Mouse (Mus musculus): Measurements from ENCODE around the gene Taar2.

DNA sequence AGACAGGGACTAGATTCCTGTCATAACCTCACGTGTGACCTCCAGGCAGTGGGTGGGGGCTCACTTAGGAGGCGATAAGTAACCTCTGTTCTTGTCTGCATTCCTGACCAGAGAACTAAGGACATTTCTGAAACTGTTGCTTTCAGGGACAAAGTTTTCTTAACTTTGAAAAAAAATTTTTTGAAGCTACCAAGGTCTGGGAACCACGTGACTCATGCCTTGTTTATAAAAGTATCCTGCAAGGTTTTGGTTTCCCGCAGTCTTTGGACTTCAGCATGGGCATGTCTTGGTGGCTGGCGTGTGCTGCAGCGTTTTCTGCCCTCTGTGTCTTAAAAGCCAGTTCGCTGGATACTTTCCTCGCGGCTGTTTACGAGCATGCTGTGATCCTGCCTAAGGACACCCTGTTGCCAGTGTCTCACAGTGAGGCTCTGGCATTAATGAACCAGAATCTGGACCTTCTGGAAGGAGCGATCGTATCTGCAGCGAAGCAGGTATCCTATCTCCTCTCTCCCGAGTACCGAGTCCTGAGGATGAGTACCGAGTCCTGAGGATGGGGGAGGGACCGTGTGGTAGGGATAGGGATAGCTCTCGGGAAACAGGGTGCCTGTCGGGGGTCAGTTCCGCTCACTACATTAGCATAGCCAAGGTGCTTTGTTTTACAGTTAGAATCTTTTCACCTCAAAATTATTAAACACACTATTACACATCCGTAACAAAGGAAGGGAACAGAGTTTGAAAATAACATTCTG lies 43.6 kb upstream of the Taar2 start, which contains the start of gene Vnn1:
- TF ChIP-seq EP300 (IDR thresholded peaks at IDR 0.05; ENCODE audit: low read length) (no peak), BHLHE40 (IDR thresholded peaks at IDR 0.05; ENCODE audit: low read depth, low read length) (no peak), KAT2A (IDR thresholded peaks at IDR 0.05; ENCODE audit: insufficient replicate concordance, low read length) (no peak), CTCF (conservative IDR thresholded peaks at IDR 0.05 in 1 of 2, IDR thresholded peaks at IDR 0.05 in 1 of 2; ENCODE audit: low read depth in 2 of 2, low read length in 2 of 2) (no peak), IRF4 (IDR thresholded peaks at IDR 0.05; ENCODE audit: low read depth, low read length) (no peak), TBP (conservative IDR thresholded peaks at IDR 0.05; ENCODE audit: low read depth, low read length) (no peak), ETS1 (conservative IDR thresholded peaks at IDR 0.05; ENCODE audit: low read depth, low read length) (no peak), NRF1 (IDR thresholded peaks at IDR 0.05; ENCODE audit: low read depth, low read length) (no peak), TCF12 (IDR thresholded peaks at IDR 0.05; ENCODE audit: low read depth, low read length) (no peak)
